26 mouse cellular contexts compared by ENCODE assay signal in the genomic region with DNA sequence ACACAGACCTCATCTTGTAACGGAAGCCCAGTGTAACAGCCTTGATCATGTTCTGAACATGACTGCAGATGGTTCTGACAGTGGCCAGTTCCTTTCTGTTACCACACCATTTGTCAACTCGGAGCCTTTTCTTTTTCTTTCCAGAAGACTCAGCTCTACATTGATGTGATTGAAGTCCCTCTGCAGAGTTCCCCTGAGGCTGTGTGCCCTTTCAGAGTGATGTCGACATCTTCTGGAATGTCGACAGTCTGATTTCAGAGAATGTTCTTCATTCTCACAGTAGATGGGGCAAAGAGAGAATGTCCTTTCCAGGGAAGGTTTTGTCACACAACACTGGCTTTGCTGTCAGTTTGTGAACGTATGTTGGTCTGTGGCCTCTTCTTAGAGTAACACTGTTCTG. TPM values are rescaled to one million over a fixed set of nuclear protein-coding genes. Genes with fewer than 3 reads are reported as not detected.
DNase-seq lines count a peak whose midpoint lies in the region; ATAC-seq lines count a peak whose summit lies in the region.
"Had no signal": no experiment of that assay in that cellular context is flagged by ENCODE, and none has a peak within 500 bp of the region (broad histone marks: within the 10 kb centered on the region; RNA-seq: fewer than 3 reads in every experiment).

No protein-coding gene starts in this region.

- no peak overlapping the region for H3K4me3 ChIP-seq in lung, embryonic 15.5 days
- no peak overlapping the region for H3K4me3 ChIP-seq in midbrain, embryonic 10.5 days
- H3K4me3 ChIP-seq: embryonic facial prominence, embryonic 13.5 days; erythroblast, embryonic 14.5 days; heart, adult 2 months; heart, embryonic 12.5 days; hindbrain, embryonic 13.5 days; limb, embryonic 12.5 days; megakaryocyte, embryonic 14.5 days; midbrain, embryonic 13.5 days had no signal

- no peaks in the 10 kb centered on the region for H3K36me3 ChIP-seq in lung, embryonic 15.5 days
- no peaks in the 10 kb centered on the region for H3K36me3 ChIP-seq in midbrain, embryonic 10.5 days
- H3K36me3 ChIP-seq: embryonic facial prominence, embryonic 13.5 days; heart, embryonic 12.5 days; hindbrain, embryonic 13.5 days; limb, embryonic 12.5 days; midbrain, embryonic 13.5 days had no signal

- H3K9me3 ChIP-seq in lung, embryonic 15.5 days: no peaks in the 10 kb centered on the region
- 0 out of 2 replicates have a peak, but pooled peaks cover 4% of the 10 kb centered on the region for H3K9me3 ChIP-seq in midbrain, embryonic 10.5 days (replicated peaks)
- H3K9me3 ChIP-seq: embryonic facial prominence, embryonic 13.5 days; hindbrain, embryonic 13.5 days; midbrain, embryonic 13.5 days had no signal

- no peak overlapping the region for H3K27ac ChIP-seq in lung, embryonic 15.5 days
- H3K27ac ChIP-seq in midbrain, embryonic 10.5 days (replicated peaks): no peak overlapping the region
- H3K27ac ChIP-seq: embryonic facial prominence, embryonic 13.5 days; heart, adult 2 months; hindbrain, embryonic 13.5 days; limb, embryonic 12.5 days; midbrain, embryonic 13.5 days had no signal

- H3K4me1 ChIP-seq in lung, embryonic 15.5 days: 0 out of 2 replicates have a peak, but pooled peaks cover 9% of the 10 kb centered on the region
- H3K4me1 ChIP-seq in midbrain, embryonic 10.5 days: no peaks in the 10 kb centered on the region
- H3K4me1 ChIP-seq: embryonic facial prominence, embryonic 13.5 days; midbrain, embryonic 13.5 days had no signal

- DNase-seq in 3T3-L1 (ENCODE audit: low read depth, low spot score): peak; percentile 47
- DNase-seq in Muller cell, postnatal 12 days (ENCODE audit: inconsistent ontology term): peak; percentile 61
- peak; percentile 56 for DNase-seq in lung, postnatal 36 days
- DNase-seq in left cerebral cortex, postnatal 25 days (ENCODE audit: low spot score in 2 of 2): no peak
- no peak for DNase-seq in midbrain, embryonic 10.5 days (ENCODE audit: low spot score)
- DNase-seq: adrenal gland, adult 2 months; cerebellum, adult 11 months; cerebellum, adult 9-10 months; forebrain, postnatal 0 days; heart, adult 2 months; heart, postnatal 4 days; kidney, adult 9 months; kidney, postnatal 10 days; liver, postnatal 0 days; thymus, adult 2 months; thymus, postnatal 4 days had no signal

- WGBS in lung, embryonic 15.5 days: 47% methylated on average over 5 of the region's 5 CpGs
- 90% methylated on average over 5 of the region's 5 CpGs for WGBS in midbrain, embryonic 10.5 days

- no peak overlapping the region for H3K4me2 ChIP-seq in lung, embryonic 15.5 days
- H3K4me2 ChIP-seq: embryonic facial prominence, embryonic 13.5 days; heart, embryonic 12.5 days; hindbrain, embryonic 13.5 days; limb, embryonic 12.5 days; midbrain, embryonic 13.5 days had no signal

- no peaks in the 10 kb centered on the region for H3K27me3 ChIP-seq in lung, embryonic 15.5 days
- H3K27me3 ChIP-seq in midbrain, embryonic 10.5 days (ENCODE audit: low read depth, poor library complexity, severe bottlenecking): no peaks in the 10 kb centered on the region
- H3K27me3 ChIP-seq: CH12.LX; embryonic facial prominence, embryonic 13.5 days; heart, embryonic 12.5 days; hindbrain, embryonic 13.5 days; limb, embryonic 12.5 days; megakaryocyte, embryonic 14.5 days; midbrain, embryonic 13.5 days had no signal

- no peak overlapping the region for H3K9ac ChIP-seq in lung, embryonic 15.5 days
- H3K9ac ChIP-seq: embryonic facial prominence, embryonic 13.5 days; forebrain, postnatal 0 days; heart, embryonic 12.5 days; hindbrain, embryonic 13.5 days; limb, embryonic 12.5 days; liver, postnatal 0 days; midbrain, embryonic 13.5 days had no signal

- intact Hi-C loops in left cerebral cortex, postnatal 25 days (cut with DNase I): no loop called here

- ATAC-seq in lung, embryonic 15.5 days (ENCODE audit: borderline replicate concordance, extremely low read depth, low FRiP score, low TSS enrichment): peak; percentile 64; the same call in 1 of the 2 replicates
- ATAC-seq: forebrain, postnatal 0 days; intestine, postnatal 0 days; liver, postnatal 0 days; midbrain, embryonic 13.5 days had no signal

RNA-seq across cellular contexts. Expression of gene Selenof, which starts 55.6 kb away (rescaled TPM):
- polyA plus RNA-seq in lung, embryonic 15.5 days (2015; fragmentation: Nextera tagmentation; extraction: Ambion mirVana): 713 and 738 TPM in 2 replicates
- 100 to 1,000 TPM; 221 to 233 TPM for total RNA-seq in left cerebral cortex, postnatal 25 days (2021)
- polyA plus RNA-seq in midbrain, embryonic 10.5 days (2016; fragmentation: Nextera tagmentation; extraction: Ambion mirVana): 513 and 526 TPM in 2 replicates

RNA-seq across cellular contexts. Expression of gene Hs2st1, which starts 55.7 kb away (rescaled TPM):
- 10.8 and 11.7 TPM in 2 replicates for polyA plus RNA-seq in lung, embryonic 15.5 days (2015; fragmentation: Nextera tagmentation; extraction: Ambion mirVana)
- 10 to 100 TPM; 49.4 to 52.5 TPM for total RNA-seq in left cerebral cortex, postnatal 25 days (2021)
- 14.9 and 15.1 TPM in 2 replicates for polyA plus RNA-seq in midbrain, embryonic 10.5 days (2016; fragmentation: Nextera tagmentation; extraction: Ambion mirVana)

Comparison
In these comparisons a context has a peak if more than half of its experiments do, and no peak if none do; other contexts are left out.
1. DNase-seq: peak in 3T3-L1 (single experiment), Muller cell, postnatal 12 days (single experiment) and lung, postnatal 36 days (single experiment); none in left cerebral cortex, postnatal 25 days (0 of 2) and midbrain, embryonic 10.5 days (single experiment).